Mouse (Mus musculus) MEL-GATA-1-ER (cell line): Measurements from ENCODE around the gene Gng4.
"Not testable (repeated sequence)": the region's sequence is repeated elsewhere in the genome, so short reads cannot be mapped to it uniquely, and the experiment has no call there.

Experiments used
- DNase-seq: peaks from one replicate; pipeline ENCODE4 v3.0.0-alpha.2; 2012; ENCODE audit warnings: low read depth; ENCODE audit errors: extremely low read depth

Gng4 gene

GRCm38 (mm10) chr13:13783894-13784419, at the start of gene Gng4:
Gng4 (plus strand) TSS chr13:13784059.
- DNase-seq: no peak

- no peak for DNase-seq
These were observed 44.6 kb upstream of the Gng4 start for GRCm38 (mm10) chr13:13739232-13739631.

- DNase-seq: no peak
These were observed 37.9 kb upstream of the Gng4 start for GRCm38 (mm10) chr13:13745911-13746310.

GRCm38 (mm10) chr13:13775778-13776494, 7.9 kb upstream of the Gng4 start:
- peak; percentile 36 for DNase-seq

- no peak for DNase-seq
These were observed 6.8 kb upstream of the Gng4 start for GRCm38 (mm10) chr13:13777052-13777451.

- DNase-seq: no peak
These were observed 6.2 kb upstream of the Gng4 start for GRCm38 (mm10) chr13:13777696-13778095.

- DNase-seq: no peak
These were observed 4.9 kb upstream of the Gng4 start for GRCm38 (mm10) chr13:13778837-13779458.

GRCm38 (mm10) chr13:13780271-13780670, 3.6 kb upstream of the Gng4 start:
- no peak for DNase-seq

- DNase-seq: no peak
These were observed 2.8 kb upstream of the Gng4 start for GRCm38 (mm10) chr13:13781026-13781425.

GRCm38 (mm10) chr13:13783296-13783695, 563 bp upstream of the Gng4 start:
- no peak for DNase-seq

- DNase-seq: no peak
These were observed 619 bp downstream of the Gng4 start for GRCm38 (mm10) chr13:13784420-13784936.

GRCm38 (mm10) chr13:13784981-13785783, 1.3 kb downstream of the Gng4 start:
- no peak for DNase-seq

GRCm38 (mm10) chr13:13786971-13787370, 3.1 kb downstream of the Gng4 start:
- DNase-seq: no peak

GRCm38 (mm10) chr13:13788070-13788469, 4.2 kb downstream of the Gng4 start:
- DNase-seq: no peak

GRCm38 (mm10) chr13:13791981-13792380, 8.1 kb downstream of the Gng4 start:
- no peak for DNase-seq

GRCm38 (mm10) chr13:13795166-13795832, 11.4 kb downstream of the Gng4 start:
- DNase-seq: peak; percentile 92

- DNase-seq: peak; percentile 33
These were observed 12.2 kb downstream of the Gng4 start for GRCm38 (mm10) chr13:13796082-13796481.

GRCm38 (mm10) chr13:13797816-13798215, 14.0 kb downstream of the Gng4 start:
- not testable (repeated sequence) for DNase-seq

- no peak for DNase-seq
These were observed 14.9 kb downstream of the Gng4 start for GRCm38 (mm10) chr13:13798775-13799174.

GRCm38 (mm10) chr13:13808337-13809132, 24.7 kb downstream of the Gng4 start:
- no peak for DNase-seq
